Mouse (Mus musculus) gastrocnemius, postnatal 10 days (tissue): ENCODE measurements around the gene Ccdc106. TPM values are rescaled to one million over a fixed set of nuclear protein-coding genes. Genes with fewer than 3 reads are reported as not detected.
A peak's percentile ranks its signal among the peaks of the same experiment; 100 is the strongest.
"Not testable (repeated sequence)": the region's sequence is repeated elsewhere in the genome, so short reads cannot be mapped to it uniquely, and the experiment has no call there.

Experiments used
- DNase-seq: peaks from one replicate; pipeline ENCODE4 v3.0.0; 2021; ENCODE audit warnings: mixed read lengths
- total RNA-seq, 2 experiments: library from RNA; stranded (reverse); gene quantifications; 2 replicates each; pipeline ENCODE4 v1.2.3; 2021

Ccdc106 gene
- total RNA-seq, 2 experiments from 2014 or later: 0.35 to 1.4 TPM

- DNase-seq: peak; percentile 94
Observed at GRCm38 (mm10) chr7:5015118-5016001, 5.0 kb upstream of the Ccdc106 start, which contains the start of gene Gm44973. Gene Gm44973 (plus strand): TSS chr7:5015496.

DNA sequence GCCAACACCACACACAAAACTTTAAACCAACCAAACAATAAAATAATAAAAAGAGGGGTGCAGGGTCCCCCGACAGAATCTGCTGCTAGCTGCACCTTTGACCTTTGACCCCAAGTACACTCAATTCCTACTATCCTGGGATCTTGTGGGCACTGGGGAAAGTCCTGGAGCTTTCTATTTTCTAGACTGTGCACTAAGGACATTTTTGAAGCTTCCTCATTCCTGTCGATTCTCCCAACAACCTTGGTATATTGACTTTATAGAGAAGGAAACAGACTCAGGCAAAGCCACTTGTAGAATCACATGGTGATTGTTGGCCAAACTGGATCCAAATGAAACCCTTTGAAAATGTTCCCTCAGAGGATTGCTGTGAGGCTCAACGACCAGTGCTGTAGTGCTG, 4.3 kb upstream of the Ccdc106 start:
- DNase-seq: no peak

- DNase-seq: no peak
Observed at GRCm38 (mm10) chr7:5016920-5017319, 3.4 kb upstream of the Ccdc106 start.

DNA sequence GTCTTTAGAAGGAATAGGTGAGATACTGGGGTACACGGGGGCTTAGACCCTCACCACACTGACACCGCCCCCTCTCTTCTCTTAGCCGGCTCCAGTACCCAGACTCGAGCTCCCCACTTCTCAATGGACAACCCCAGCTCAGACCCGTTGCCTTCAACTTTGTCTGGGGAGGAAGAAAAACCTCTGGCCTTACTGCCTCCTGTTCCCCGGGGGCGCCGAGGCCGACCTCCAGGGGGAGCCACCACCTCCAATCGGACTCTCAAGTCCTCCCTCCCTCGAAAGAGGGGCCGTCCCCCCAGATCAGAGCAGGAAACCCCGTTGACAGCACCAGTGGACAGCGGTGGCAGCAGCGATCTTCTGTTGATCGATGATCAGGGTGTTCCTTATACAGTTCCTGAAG, 3.0 kb upstream of the Ccdc106 start:
- peak; percentile 36 for DNase-seq

DNA sequence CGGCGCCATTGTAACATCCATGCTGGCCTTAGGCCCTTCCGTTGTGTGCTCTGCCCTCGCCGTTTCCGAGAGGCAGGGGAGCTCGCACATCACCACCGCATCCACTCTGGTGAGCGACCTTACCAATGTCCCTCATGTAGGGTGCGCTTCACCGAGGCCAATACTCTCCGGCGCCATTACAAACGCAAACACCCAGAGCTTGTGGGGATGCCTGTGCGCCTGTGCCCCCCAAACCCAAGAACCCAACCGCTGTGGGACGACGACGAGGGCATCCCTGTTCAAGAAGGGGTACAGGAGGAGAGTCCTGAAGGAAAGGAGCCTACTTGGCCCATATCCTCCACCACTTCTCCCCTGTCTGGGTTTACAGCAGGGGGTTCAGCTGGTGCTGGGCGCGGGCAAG, 2.4 kb upstream of the Ccdc106 start:
- DNase-seq: no peak

GRCm38 (mm10) chr7:5019576-5019975, 777 bp upstream of the Ccdc106 start:
- not testable (repeated sequence) for DNase-seq

- DNase-seq: no peak
Observed at GRCm38 (mm10) chr7:5020685-5021084, 332 bp downstream of the Ccdc106 start.

DNA sequence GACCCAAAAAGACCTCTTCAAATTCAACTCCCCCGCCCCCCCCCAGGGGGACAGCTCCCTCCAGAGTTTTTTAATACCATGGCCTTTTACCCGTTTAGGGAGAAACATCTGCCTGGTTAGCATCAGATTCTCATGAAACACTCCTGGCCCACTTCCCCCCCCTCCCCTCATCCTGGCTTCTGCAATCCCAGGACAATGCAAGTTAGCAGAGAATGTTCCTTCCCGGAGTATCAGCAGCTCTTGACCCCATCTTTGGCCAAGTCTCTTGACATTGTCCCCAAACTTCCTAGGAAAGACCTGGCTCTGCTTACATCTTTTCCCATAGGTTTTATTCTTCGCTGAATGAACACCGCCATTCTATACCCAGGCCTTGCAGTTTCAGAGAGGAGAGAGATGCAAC, 844 bp downstream of the Ccdc106 start:
- no peak for DNase-seq

- no peak for DNase-seq
Observed at GRCm38 (mm10) chr7:5029543-5029942, 9.2 kb downstream of the Ccdc106 start.

DNA sequence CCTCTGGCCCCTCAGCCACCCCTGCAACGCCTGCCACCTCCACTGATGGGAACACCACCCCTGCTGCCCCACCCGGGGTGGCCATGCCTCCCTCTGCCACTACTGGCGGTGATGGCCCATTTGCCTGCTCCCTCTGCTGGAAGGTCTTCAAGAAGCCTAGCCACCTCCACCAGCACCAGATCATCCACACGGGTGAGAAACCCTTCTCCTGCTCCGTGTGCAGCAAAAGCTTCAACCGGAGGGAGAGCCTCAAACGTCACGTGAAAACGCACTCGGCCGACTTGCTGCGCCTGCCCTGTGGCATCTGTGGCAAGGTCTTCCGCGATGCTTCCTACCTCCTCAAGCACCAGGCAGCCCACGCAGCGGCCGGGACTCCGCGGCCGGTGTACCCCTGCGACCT, 9.6 kb downstream of the Ccdc106 start:
- no peak for DNase-seq

GRCm38 (mm10) chr7:5030554-5031275, 10.4 kb downstream of the Ccdc106 start:
- DNase-seq: no peak

DNA sequence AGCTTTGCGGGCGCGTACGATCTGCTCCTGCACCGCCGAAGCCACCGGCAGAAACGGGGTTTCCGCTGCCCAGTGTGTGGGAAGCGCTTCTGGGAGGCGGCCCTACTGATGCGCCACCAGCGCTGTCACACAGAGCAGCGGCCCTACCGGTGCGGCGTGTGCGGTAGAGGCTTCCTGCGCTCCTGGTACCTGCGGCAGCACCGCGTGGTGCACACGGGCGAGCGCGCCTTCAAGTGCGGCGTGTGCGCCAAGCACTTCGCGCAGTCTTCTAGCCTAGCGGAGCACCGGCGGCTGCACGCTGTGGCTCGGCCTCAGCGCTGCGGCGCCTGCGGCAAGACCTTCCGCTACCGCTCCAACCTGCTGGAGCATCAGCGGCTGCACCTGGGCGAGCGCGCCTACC, 11.1 kb downstream of the Ccdc106 start:
- no peak for DNase-seq

GRCm38 (mm10) chr7:5033818-5034217, 13.5 kb downstream of the Ccdc106 start, which contains the start of gene 4632433K11Rik:
Gene 4632433K11Rik (plus strand): TSS chr7:5034118.
- DNase-seq: no peak

DNA sequence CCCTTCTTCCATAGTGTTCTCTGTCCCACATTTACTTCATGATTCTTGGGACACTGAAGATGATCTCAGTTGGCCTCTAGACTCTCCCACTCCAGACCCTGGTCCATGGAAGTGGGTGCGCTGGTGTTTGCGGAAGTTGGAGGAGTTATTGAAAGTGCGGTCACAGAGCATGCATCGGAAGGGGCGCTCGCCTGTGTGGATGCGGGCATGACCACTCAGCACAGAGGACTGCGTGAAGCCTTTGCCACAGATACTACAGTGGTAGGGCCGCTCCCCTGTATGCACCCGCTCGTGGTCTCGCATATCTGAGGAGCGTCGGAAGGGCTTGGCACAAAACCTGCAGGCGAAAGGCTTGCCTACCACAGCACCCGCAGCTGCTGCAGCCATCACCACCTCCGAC, 15.3 kb downstream of the Ccdc106 start:
- no peak for DNase-seq

- no peak for DNase-seq
Observed at GRCm38 (mm10) chr7:5036136-5036535, 15.8 kb downstream of the Ccdc106 start.

GRCm38 (mm10) chr7:5037026-5037425, 16.7 kb downstream of the Ccdc106 start:
- no peak for DNase-seq

- DNase-seq: no peak
Observed at GRCm38 (mm10) chr7:5037467-5037866, 17.1 kb downstream of the Ccdc106 start.

- DNase-seq: peak; percentile 94
Observed at GRCm38 (mm10) chr7:5038109-5038732, 17.9 kb downstream of the Ccdc106 start, which contains the start of gene Zfp784. Gene Zfp784 (minus strand): TSS chr7:5038446.

GRCm38 (mm10) chr7:5038940-5039339, 18.6 kb downstream of the Ccdc106 start:
- no peak for DNase-seq

GRCm38 (mm10) chr7:5044981-5045380, 24.6 kb downstream of the Ccdc106 start:
- DNase-seq: no peak

- DNase-seq: no peak
Observed at GRCm38 (mm10) chr7:5046112-5046511, 25.8 kb downstream of the Ccdc106 start.

DNA sequence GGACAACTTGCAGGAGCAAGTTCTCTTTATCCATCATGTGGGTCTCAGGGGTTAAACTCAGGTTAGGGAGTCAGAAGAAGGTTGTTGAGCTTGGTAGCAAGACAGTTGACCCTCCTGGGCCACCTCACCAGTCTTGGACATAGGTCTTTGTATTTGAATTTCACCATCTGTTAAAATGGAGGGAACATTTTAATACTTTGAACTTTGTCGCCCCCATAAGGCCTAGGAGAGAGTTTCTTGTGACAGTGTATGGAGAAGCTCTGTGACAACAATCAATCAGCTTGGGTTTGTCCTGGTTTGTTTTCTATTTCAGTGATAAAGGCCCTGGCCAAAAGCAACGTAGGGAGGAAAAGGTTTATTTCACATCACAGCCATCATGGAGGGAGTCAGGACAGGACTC, 27.0 kb downstream of the Ccdc106 start:
- no peak for DNase-seq
